Mouse (Mus musculus) monocyte, adult 5-6 weeks (primary cell): ENCODE results near the gene Tsga13. TPM values are rescaled to one million over a fixed set of nuclear protein-coding genes. Genes with fewer than 3 reads are reported as not detected.
A peak's percentile ranks its signal among the peaks of the same experiment; 100 is the strongest.

ENCODE experiments used
- ATAC-seq: fragments of 153-309, 156-312 bp; replicated peaks from 2 replicates; pipeline ENCODE4 v1.8.0; 2017; ENCODE audit warnings: mild to moderate bottlenecking; ENCODE audit not compliant: low TSS enrichment, insufficient number of reproducible peaks, severe bottlenecking, poor library complexity, low FRiP score
- total RNA-seq: library from RNA; stranded (forward); fragments of 200-1000, 200-491, 200-594 nt; gene quantifications from 3 replicates; pipeline ENCODE4 v1.2.3, GENCODE M21; 2017

Gene Tsga13
- total RNA-seq, 1 experiment from 2014 or later, result not detected

DNA sequence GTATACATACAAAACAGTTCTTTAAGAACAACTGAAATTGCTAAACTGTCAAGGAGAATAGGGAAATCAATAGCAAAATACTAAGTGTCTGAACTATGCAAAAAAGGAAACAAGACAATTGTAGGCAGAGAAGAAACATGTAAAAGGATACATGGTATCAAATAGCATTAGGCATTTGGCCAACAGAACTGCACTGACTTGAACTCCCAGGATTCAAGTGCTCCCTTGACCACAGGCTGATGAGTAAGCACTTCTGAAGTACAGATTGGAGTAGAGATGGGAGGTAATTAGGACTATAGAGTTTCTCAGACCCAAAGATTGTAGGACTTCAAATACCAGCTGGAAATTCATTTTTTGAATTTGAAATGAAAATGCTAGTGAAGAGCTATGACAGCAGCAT, 38.7 kb downstream of the Tsga13 start:
- no peak for ATAC-seq

DNA sequence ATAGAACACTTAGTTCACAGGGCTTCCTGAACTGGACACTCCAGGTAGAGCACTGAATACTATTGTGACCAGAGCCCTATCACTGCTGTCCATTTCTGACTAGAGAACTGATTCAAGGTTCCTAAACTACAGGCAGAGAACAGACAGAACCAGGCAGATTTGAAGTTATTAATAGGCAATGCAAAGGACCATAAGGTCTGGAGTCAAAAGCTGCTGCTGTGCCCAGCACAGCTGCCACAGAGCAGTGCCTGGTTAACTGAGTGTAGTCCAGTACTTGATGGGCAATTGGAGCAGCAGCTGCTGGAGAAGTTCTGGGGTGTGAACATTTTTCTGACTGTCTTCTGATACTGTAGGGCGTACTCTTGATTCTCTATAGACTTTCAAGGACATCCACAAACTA, 48.9 kb downstream of the Tsga13 start:
- no peak for ATAC-seq

DNA sequence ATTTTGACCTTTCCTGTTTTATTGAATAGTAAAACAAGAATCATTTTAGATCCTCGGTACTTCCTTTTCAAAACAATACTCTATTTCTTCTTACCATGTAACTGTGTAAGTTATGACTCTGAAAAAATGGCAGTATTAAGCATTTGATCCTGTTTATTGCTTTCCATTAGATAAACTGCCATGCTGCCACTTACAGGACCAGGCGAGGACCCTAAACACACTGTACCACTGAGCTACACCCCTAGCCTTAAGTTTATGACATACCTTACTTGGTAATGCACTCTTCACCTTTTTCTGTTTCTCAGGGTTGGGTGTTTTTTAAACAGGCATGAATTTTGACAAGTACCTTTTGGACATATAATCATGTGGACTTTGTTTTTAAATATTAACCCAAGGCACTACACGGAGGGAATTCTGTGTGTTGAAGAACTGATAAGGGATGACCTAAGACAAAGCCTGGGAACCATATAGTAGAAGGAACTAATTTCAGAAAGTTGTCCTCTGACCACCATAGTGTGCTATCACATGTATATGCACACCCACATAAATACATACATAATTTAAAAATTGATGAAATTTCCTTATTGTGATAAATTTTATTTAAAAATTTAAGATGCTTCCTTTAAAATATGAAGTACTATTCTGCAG, 50.2 kb downstream of the Tsga13 start:
- no peak for ATAC-seq

GRCm38 (mm10) chr6:30855956-30856355, 59.4 kb downstream of the Tsga13 start:
- peak; percentile 97 for ATAC-seq

- ATAC-seq, result no peak
Observed at GRCm38 (mm10) chr6:30855205-30855604, 60.2 kb downstream of the Tsga13 start.

GRCm38 (mm10) chr6:30849818-30850217, 65.6 kb downstream of the Tsga13 start:
- ATAC-seq, result no peak

Other genes starting within 250 kb of the Tsga13 start
- 1.0 to 10.0 TPM in 2 of 3 replicates, not detected in the other for gene Cep41, start 221.8 kb downstream of the Tsga13 start, total RNA-seq
- gene Mest, start 192.0 kb downstream of the Tsga13 start, total RNA-seq, result 0.86 to 2.5 TPM in 2 of 3 replicates, not detected in the other
- gene Copg2, start 18.8 kb downstream of the Tsga13 start, total RNA-seq, result 40.5 to 51.7 TPM (median 47.6 TPM) in 3 replicates
- 0.10 TPM in 1 of 3 replicates, not detected in the others for gene Klf14, start 43.5 kb upstream of the Tsga13 start, total RNA-seq